Mouse (Mus musculus): ENCODE data around the gene Rad18. TPM values are rescaled to one million over a fixed set of nuclear protein-coding genes. Genes with fewer than 3 reads are reported as not detected.
"Not testable (repeated sequence)": the region's sequence is repeated elsewhere in the genome, so short reads cannot be mapped to it uniquely, and the experiment has no call there.

The Rad18 gene
- polyA plus RNA-seq, 1 experiment from 2014 or later: 24.0 TPM

DNA sequence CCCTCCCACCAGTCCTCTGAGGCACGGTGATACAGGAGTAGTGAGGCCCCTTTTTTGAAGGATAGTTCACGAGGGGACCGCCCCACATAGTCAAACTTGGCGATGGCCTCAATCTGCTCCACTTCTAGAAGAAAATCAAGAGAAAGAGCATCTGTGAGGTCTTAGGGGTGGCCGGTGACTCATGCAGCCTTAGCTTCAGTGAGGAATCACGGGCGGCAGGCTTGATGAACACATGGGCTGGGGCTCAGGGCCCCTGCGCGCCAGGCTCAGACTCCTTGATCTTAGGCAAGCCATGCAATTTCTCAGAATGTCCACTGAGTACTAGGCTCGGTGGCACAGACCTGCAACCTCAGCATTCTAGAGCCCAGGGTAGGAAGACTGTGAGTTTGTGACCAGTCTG, 34.9 kb upstream of the Rad18 start:
- Histone ChIP-seq H3K4me3 (ENCODE audit: low read length) (no peak overlapping the region), H3K4me1 (ENCODE audit: control insufficient read depth, insufficient read depth, low read length) (peaks cover 6% of the 10 kb centered on the region), H3K27me3 (replicated peaks; ENCODE audit: control insufficient read depth, insufficient read depth, low read length) (no peaks in the 10 kb centered on the region), H3K9me3 (ENCODE audit: control insufficient read depth, low read length) (0 out of 2 replicates have a peak, but pooled peaks cover 3% of the 10 kb centered on the region), H3K4me2 (ENCODE audit: low read depth, low read length) (no peak overlapping the region), H3K9ac (ENCODE audit: low read depth, low read length) (no peak overlapping the region), H3K27ac (ENCODE audit: low read length) (no peak overlapping the region), H3K36me3 (ENCODE audit: control insufficient read depth, insufficient read depth, low read length) (peaks cover 3% of the 10 kb centered on the region; the same call in 1 of the 2 replicates)
- 94% methylated on average over 10 of the region's 10 CpGs for WGBS
- no peak for ATAC-seq

DNA sequence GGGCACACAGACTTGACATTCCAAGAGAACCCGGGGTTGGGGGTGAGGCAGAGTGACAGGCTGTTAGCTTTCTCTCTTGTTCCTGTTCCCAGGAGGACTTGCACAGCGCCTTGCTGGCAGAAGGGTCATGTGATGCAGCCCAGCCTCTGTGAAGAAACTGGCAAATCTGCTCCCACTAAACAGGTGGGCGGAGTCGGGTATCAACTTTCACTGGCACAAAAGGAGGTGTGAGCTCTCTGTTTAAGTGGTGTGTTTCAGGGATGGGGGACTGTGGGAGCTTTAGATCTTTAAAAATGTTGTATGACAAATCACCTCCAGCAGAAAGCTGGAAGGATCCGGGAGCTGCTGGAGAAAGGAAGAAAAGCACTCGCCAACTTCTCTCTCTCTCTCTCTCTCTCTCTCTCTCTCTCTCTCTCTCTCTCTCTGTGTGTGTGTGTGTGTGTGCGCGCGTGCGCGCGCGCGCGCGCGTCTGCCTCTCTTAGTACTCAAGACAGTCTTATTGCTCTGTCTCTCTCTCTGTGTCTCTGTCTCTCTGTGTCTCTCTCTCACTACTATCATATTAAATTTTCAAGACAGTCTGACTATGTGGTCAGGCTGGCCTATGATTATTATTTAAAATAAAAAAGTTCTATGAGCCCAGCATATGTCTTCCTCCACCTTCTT, 32.4 kb upstream of the Rad18 start:
- ATAC-seq: peak; percentile 92
- peak overlapping the region; percentile 32 for H3K4me3 ChIP-seq (ENCODE audit: low read length)
- peak overlapping the region; percentile 50 for H3K4me2 ChIP-seq (ENCODE audit: low read depth, low read length)
- no peaks in the 10 kb centered on the region for H3K27me3 ChIP-seq (replicated peaks; ENCODE audit: control insufficient read depth, insufficient read depth, low read length)
- 0 out of 2 replicates have a peak overlapping the region, but pooled peaks have one; percentile 27 for H3K9ac ChIP-seq (ENCODE audit: low read depth, low read length)
- no peak overlapping the region for H3K27ac ChIP-seq (ENCODE audit: low read length)
- peaks cover 6% of the 10 kb centered on the region for H3K4me1 ChIP-seq (ENCODE audit: control insufficient read depth, insufficient read depth, low read length)
- no peaks in the 10 kb centered on the region for H3K36me3 ChIP-seq (ENCODE audit: control insufficient read depth, insufficient read depth, low read length)
- 0 out of 2 replicates have a peak, but pooled peaks cover 3% of the 10 kb centered on the region for H3K9me3 ChIP-seq (ENCODE audit: control insufficient read depth, low read length)
- 2% methylated on average over 17 of the region's 17 CpGs for WGBS

DNA sequence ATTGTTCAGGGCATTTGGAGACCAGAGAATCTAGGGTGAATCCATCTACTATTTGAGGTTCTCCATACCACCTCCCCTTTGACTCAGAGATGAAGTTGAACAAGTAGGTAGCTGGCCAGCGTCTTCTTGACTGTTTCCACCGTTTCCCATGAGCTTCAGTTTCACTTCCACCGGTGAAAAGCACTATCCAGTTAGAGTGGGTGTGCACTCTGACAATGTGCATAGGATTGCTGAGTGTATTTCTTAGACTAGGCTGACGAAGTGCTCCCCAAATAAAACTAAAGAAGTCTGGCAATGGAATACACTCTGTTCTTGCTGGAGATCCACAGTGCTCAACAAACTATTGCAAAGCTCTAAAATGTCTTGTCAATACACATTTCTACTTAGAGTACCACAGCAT, 29.0 kb upstream of the Rad18 start:
- no peak overlapping the region for H3K4me3 ChIP-seq (ENCODE audit: low read length)
- no peak for ATAC-seq
- H3K4me2 ChIP-seq (ENCODE audit: low read depth, low read length): no peak overlapping the region
- no peaks in the 10 kb centered on the region for H3K36me3 ChIP-seq (ENCODE audit: control insufficient read depth, insufficient read depth, low read length)
- no peaks in the 10 kb centered on the region for H3K9me3 ChIP-seq (ENCODE audit: control insufficient read depth, low read length)
- H3K4me1 ChIP-seq (ENCODE audit: control insufficient read depth, insufficient read depth, low read length): peaks cover 6% of the 10 kb centered on the region
- H3K9ac ChIP-seq (ENCODE audit: low read depth, low read length): no peak overlapping the region
- no peak overlapping the region for H3K27ac ChIP-seq (ENCODE audit: low read length)
- no peaks in the 10 kb centered on the region for H3K27me3 ChIP-seq (replicated peaks; ENCODE audit: control insufficient read depth, insufficient read depth, low read length)
- WGBS: 82% methylated on average over 4 of the region's 4 CpGs

DNA sequence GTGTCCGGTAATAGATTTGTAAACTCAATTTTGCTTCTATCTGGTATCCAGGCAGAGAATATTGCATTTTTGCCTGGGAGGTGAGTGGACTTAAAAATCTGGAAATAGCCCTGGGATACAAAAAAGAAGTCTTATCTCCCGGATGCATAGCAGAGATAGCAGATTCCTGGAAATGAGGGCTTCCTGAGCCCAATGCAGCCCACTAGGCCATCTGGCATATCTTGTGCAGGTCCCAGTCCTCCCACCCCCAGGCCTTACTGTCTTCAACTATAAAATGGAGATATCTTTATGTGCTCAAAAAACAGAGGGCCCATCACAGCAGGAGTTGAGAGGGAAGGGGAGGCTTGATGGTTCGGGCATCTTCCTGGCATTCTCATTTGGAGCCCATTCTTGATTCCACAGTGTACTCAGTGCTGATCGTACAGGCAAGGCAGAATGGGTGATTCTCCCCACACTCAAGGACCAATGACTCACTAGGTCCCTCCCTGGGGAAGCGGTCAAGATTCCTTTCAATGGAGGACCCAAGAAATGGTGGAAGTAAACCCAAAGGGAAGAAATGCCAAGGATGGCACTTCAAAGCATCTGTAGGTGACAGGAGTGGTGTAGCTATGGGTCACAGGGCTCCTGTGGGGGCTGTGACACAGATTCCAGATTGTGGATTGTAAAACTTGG, 24.1 kb upstream of the Rad18 start:
- Histone ChIP-seq H3K27me3 (replicated peaks; ENCODE audit: control insufficient read depth, insufficient read depth, low read length) (no peaks in the 10 kb centered on the region), H3K4me3 (ENCODE audit: low read length) (no peak overlapping the region), H3K9ac (ENCODE audit: low read depth, low read length) (no peak overlapping the region), H3K4me1 (ENCODE audit: control insufficient read depth, insufficient read depth, low read length) (no peaks in the 10 kb centered on the region), H3K9me3 (ENCODE audit: control insufficient read depth, low read length) (no peaks in the 10 kb centered on the region), H3K36me3 (ENCODE audit: control insufficient read depth, insufficient read depth, low read length) (no peaks in the 10 kb centered on the region), H3K27ac (ENCODE audit: low read length) (no peak overlapping the region), H3K4me2 (ENCODE audit: low read depth, low read length) (no peak overlapping the region)
- WGBS: 83% methylated on average over 5 of the region's 5 CpGs
- no peak for ATAC-seq

DNA sequence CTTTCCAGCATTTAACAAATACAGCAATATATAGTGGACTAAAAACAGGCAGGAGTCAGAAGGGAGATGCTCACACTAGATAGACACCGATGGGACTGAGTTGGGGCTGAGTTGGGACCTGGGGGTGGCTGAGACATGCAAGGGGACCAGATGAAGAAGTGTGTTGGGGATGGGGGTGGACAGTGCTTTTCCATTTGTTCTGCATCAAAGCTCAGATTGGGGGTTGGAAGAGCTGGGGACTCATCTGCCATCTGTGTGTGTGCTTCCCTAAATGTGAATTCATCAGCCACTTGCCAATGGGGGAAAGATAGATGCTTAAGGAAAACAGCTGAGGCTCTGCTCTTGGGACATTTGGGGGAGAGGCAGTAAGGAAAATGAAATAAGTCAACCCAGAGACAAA, 23.5 kb upstream of the Rad18 start:
- 88% methylated on average over 1 of the region's 1 CpGs for WGBS

DNA sequence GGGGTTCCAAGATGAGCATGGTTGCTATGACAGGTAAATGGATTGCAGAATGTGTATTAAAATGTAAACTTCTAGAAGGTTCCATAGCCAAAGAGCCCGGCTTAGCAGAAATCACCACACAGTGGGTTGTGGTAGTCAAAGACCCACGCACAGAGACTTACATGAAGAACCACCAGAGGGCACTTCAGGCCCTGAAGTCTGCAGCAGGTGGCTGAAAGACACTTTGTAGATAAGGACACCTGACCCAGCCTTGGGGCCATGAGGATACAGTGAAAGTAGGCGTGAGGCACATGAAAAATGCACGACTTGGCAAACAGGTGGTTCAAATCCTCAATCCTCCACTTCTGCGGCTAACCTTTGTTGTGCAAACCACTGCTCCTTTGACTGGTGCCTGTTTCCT, 20.7 kb upstream of the Rad18 start:
- no peak overlapping the region for H3K27ac ChIP-seq (ENCODE audit: low read length)
- no peaks in the 10 kb centered on the region for H3K36me3 ChIP-seq (ENCODE audit: control insufficient read depth, insufficient read depth, low read length)
- ATAC-seq: no peak
- H3K4me1 ChIP-seq (ENCODE audit: control insufficient read depth, insufficient read depth, low read length): no peaks in the 10 kb centered on the region
- H3K4me2 ChIP-seq (ENCODE audit: low read depth, low read length): no peak overlapping the region
- no peaks in the 10 kb centered on the region for H3K27me3 ChIP-seq (replicated peaks; ENCODE audit: control insufficient read depth, insufficient read depth, low read length)
- H3K9ac ChIP-seq (ENCODE audit: low read depth, low read length): no peak overlapping the region
- 53% methylated on average over 5 of the region's 5 CpGs for WGBS
- no peaks in the 10 kb centered on the region for H3K9me3 ChIP-seq (ENCODE audit: control insufficient read depth, low read length)
- H3K4me3 ChIP-seq (ENCODE audit: low read length): no peak overlapping the region

More for the DNA sequence above, 23.5 kb upstream of the Rad18 start:
- H3K4me3 ChIP-seq (ENCODE audit: low read length): no peak overlapping the region
- no peaks in the 10 kb centered on the region for H3K9me3 ChIP-seq (ENCODE audit: control insufficient read depth, low read length)
- no peaks in the 10 kb centered on the region for H3K4me1 ChIP-seq (ENCODE audit: control insufficient read depth, insufficient read depth, low read length)
- H3K36me3 ChIP-seq (ENCODE audit: control insufficient read depth, insufficient read depth, low read length): no peaks in the 10 kb centered on the region
- H3K4me2 ChIP-seq (ENCODE audit: low read depth, low read length): no peak overlapping the region
- no peak overlapping the region for H3K9ac ChIP-seq (ENCODE audit: low read depth, low read length)
- ATAC-seq: no peak
- no peak overlapping the region for H3K27ac ChIP-seq (ENCODE audit: low read length)
- H3K27me3 ChIP-seq (replicated peaks; ENCODE audit: control insufficient read depth, insufficient read depth, low read length): no peaks in the 10 kb centered on the region

DNA sequence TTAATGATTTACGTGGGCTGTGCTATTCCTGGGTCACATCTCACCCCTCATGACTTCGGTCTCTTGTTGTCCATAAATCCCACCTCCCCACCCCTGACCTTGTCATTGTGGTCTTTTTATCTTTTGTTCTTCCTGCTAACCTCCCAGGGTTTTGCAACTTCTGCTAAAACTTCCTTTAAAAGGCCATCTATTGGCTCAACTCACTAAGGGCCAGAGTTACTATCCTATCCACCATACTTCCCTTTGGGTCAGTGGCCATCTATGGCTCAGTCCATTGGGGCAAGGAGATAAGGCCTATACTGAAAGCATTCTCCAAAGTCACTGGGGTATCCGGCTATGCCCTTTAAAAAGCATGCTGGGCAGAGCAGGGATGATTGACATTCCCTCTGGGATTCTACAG, 17.5 kb upstream of the Rad18 start:
- Histone ChIP-seq H3K4me1 (ENCODE audit: control insufficient read depth, insufficient read depth, low read length) (no peaks in the 10 kb centered on the region), H3K4me2 (ENCODE audit: low read depth, low read length) (no peak overlapping the region), H3K27me3 (replicated peaks; ENCODE audit: control insufficient read depth, insufficient read depth, low read length) (no peaks in the 10 kb centered on the region), H3K27ac (ENCODE audit: low read length) (no peak overlapping the region), H3K4me3 (ENCODE audit: low read length) (no peak overlapping the region), H3K36me3 (ENCODE audit: control insufficient read depth, insufficient read depth, low read length) (no peaks in the 10 kb centered on the region), H3K9me3 (ENCODE audit: control insufficient read depth, low read length) (no peaks in the 10 kb centered on the region), H3K9ac (ENCODE audit: low read depth, low read length) (no peak overlapping the region)
- WGBS: 84% methylated on average over 3 of the region's 3 CpGs
- ATAC-seq: no peak

DNA sequence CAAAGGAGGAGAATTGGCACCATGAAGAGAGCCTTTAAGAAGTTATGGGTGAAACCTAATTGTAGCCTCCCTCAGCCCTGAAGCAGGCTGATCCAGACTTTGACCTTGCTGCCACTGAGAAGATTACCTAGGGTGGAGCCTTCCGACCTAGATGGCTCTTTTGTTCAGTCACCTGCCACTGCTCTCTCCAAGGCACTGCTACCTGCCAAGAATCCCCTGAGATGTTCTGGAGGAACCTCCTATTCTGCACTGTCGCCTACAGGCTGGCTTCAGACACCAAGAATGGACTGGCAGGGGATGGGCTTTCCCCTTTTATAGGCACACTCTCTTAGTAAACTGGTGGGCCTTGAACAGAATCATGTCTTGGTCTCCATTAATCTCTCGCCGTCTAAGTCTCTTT, 5.8 kb upstream of the Rad18 start:
- not testable (repeated sequence) for H3K9me3 ChIP-seq (ENCODE audit: control insufficient read depth, low read length); H3K4me2 ChIP-seq (ENCODE audit: low read depth, low read length); H3K27ac ChIP-seq (ENCODE audit: low read length); H3K4me3 ChIP-seq (ENCODE audit: low read length); H3K36me3 ChIP-seq (ENCODE audit: control insufficient read depth, insufficient read depth, low read length); H3K27me3 ChIP-seq (replicated peaks; ENCODE audit: control insufficient read depth, insufficient read depth, low read length); H3K9ac ChIP-seq (ENCODE audit: low read depth, low read length); H3K4me1 ChIP-seq (ENCODE audit: control insufficient read depth, insufficient read depth, low read length)
- peak; percentile 56 for ATAC-seq
- WGBS: 76% methylated on average over 4 of the region's 4 CpGs

DNA sequence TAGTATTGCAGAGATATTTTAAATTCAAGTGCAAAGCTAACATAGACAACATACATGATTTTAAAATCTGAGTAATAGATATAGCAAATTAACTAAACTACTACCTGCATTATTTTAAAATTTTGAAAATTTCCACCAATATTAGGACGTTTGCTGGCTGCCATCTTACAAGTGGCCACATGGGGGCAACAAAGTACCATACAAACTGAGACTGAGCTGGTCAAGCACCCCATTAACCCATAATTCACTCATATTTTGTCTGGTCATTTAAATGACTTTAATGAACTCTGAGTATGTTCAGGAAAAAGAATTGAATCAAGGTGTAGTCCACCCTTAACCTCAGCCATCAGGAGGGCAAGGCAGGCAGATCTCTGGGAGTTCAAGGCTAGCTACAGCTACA, 3.9 kb upstream of the Rad18 start:
- H3K27me3 ChIP-seq (replicated peaks; ENCODE audit: control insufficient read depth, insufficient read depth, low read length): no peaks in the 10 kb centered on the region
- no peak overlapping the region for H3K4me3 ChIP-seq (ENCODE audit: low read length)
- WGBS: 0% methylated on average over 1 of the region's 1 CpGs
- 0 out of 2 replicates have a peak, but pooled peaks cover 5% of the 10 kb centered on the region for H3K4me1 ChIP-seq (ENCODE audit: control insufficient read depth, insufficient read depth, low read length)
- no peak overlapping the region for H3K9ac ChIP-seq (ENCODE audit: low read depth, low read length)
- no peak for ATAC-seq
- no peaks in the 10 kb centered on the region for H3K9me3 ChIP-seq (ENCODE audit: control insufficient read depth, low read length)
- H3K4me2 ChIP-seq (ENCODE audit: low read depth, low read length): no peak overlapping the region
- no peaks in the 10 kb centered on the region for H3K36me3 ChIP-seq (ENCODE audit: control insufficient read depth, insufficient read depth, low read length)
- H3K27ac ChIP-seq (ENCODE audit: low read length): no peak overlapping the region
